Mouse (Mus musculus) heart, embryonic 14.5 days (tissue): ENCODE measurements at regions not wholly inside any gene's neighbourhood (a gene's known extent, or its start where the extent isn't known, plus 50 kb on each side); places are given as distances from the start of the nearest gene placed in this dataset.

Experiments
- ATAC-seq: fragments of 200-750 bp; cut with Nextera tagmentation; 2 replicates; pipeline ENCODE4 v1.8.0; 2017; ENCODE audit warnings: low read depth, moderate TSS enrichment; ENCODE audit not compliant: insufficient number of reproducible peaks, insufficient read depth, low FRiP score
- H3K27ac ChIP-seq, 2 experiments: fragments of 200-500 bp in 1 of 2; fragments of 300-500 bp in 1 of 2; sonication (generic) in 1 of 2; replicated peaks in 1 of 2; 2 replicates each; pipeline ENCODE4 v1.5.1; 2012 to 2014; ENCODE audit warnings: low read depth in 2 of 2, low read length in 2 of 2, control low read depth in 1 of 2, mild to moderate bottlenecking in 1 of 2, mixed read lengths in 1 of 2; ENCODE audit not compliant: control insufficient read depth in 1 of 2, insufficient read depth in 1 of 2
- H3K27me3 ChIP-seq: fragments of 300-500 bp; sonication (generic); 2 replicates; pipeline ENCODE4 v1.6.1; 2014; ENCODE audit warnings: mild to moderate bottlenecking, low read length, control low read depth; ENCODE audit not compliant: control insufficient read depth, insufficient read depth
- H3K36me3 ChIP-seq: fragments of 300-500 bp; sonication (generic); 2 replicates; pipeline ENCODE4 v1.6.1; 2014; ENCODE audit warnings: mild to moderate bottlenecking, control low read depth, low read length, mixed read lengths; ENCODE audit not compliant: control insufficient read depth, insufficient read depth
- H3K4me1 ChIP-seq, 2 experiments: fragments of 200-500 bp in 1 of 2; fragments of 300-500 bp in 1 of 2; sonication (generic) in 1 of 2; 2 replicates each; pipeline ENCODE4 v1.6.1; 2012 to 2014; ENCODE audit warnings: low read length in 2 of 2, control low read depth in 1 of 2, mixed read lengths in 1 of 2; ENCODE audit not compliant: control insufficient read depth in 2 of 2, insufficient read depth in 2 of 2
- H3K4me2 ChIP-seq: fragments of 300-500 bp; sonication (generic); 2 replicates; pipeline ENCODE4 v1.6.1; 2014; ENCODE audit warnings: mild to moderate bottlenecking, low read length
- H3K4me3 ChIP-seq, 2 experiments: fragments of 200-500 bp in 1 of 2; fragments of 300-500 bp in 1 of 2; sonication (generic) in 1 of 2; 2 replicates each; pipeline ENCODE4 v1.5.1; 2012 to 2014; ENCODE audit warnings: low read length in 2 of 2, mild to moderate bottlenecking in 2 of 2, control low read depth in 1 of 2, low read depth in 1 of 2, moderate library complexity in 1 of 2; ENCODE audit not compliant: control insufficient read depth in 1 of 2, insufficient read depth in 1 of 2
- H3K9ac ChIP-seq: fragments of 300-500 bp; sonication (generic); 2 replicates; pipeline ENCODE4 v1.6.1; 2014; ENCODE audit warnings: mild to moderate bottlenecking, low read length
- H3K9me3 ChIP-seq: fragments of 300-500 bp; sonication (generic); 2 replicates; pipeline ENCODE4 v1.6.1; 2016; ENCODE audit warnings: low read length, control low read depth; ENCODE audit not compliant: control insufficient read depth
- WGBS: fragments of 180-500 bp; shearing (Covaris S2); extraction: QIAGEN DNeasy Blood & Tissue Kit; methylation state at CpG from one replicate; pipeline ENCODE4 v1.1.7; 2014; 5-methylcytosine and 5-hydroxymethylcytosine counted together

DNA sequence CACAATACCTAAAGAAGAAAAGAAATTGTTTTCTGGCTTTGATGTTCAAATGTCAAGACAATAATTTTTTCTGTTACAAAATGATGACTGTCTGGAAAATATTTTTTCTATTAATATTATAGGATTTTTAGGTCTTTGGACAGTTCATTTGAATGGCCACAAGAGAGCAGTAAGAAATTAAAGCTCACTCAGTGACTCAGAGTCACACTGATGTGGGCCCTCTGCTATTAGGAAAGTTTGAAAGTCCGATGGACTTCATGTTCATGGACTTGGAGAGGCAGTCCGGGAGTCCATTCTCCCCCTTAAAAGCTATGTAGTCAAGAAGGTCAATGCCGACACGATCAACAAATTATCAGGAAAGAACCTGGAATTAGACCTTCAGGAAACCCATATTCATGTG, 657.0 kb downstream of the Mecom start:
- WGBS, result 67% methylated on average over 4 of the region's 4 CpGs
- ATAC-seq, result no peak
- no peak overlapping the region for H3K4me3 ChIP-seq
- no peak overlapping the region for H3K4me2 ChIP-seq
- H3K9ac ChIP-seq, result no peak overlapping the region
- no peaks in the 10 kb centered on the region for H3K4me1 ChIP-seq
- no peaks in the 10 kb centered on the region for H3K36me3 ChIP-seq
- H3K27ac ChIP-seq, result no peak overlapping the region
- no peaks in the 10 kb centered on the region for H3K27me3 ChIP-seq
- no peaks in the 10 kb centered on the region for H3K9me3 ChIP-seq

DNA sequence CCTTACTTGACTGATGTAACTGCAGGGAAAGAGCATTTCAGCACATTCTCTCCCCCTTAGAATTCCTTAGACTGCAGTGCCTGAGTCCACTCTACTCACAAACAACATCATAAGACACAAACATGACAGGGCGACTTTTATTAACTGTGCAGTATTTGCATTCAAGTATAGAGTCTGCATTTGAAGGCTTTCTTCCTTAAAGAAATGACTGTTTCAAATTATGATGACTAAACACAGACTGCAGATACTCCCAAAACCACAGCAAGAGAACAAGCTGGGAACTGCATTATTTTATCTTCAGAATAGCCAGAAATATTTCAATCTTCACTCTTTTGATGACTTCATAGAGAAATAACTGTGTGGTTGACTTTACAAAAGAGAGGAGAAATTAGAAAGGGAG, 657.5 kb downstream of the Mecom start:
- H3K27me3 ChIP-seq, result no peaks in the 10 kb centered on the region
- no peak overlapping the region for H3K27ac ChIP-seq
- no peaks in the 10 kb centered on the region for H3K9me3 ChIP-seq
- 47% methylated on average over 1 of the region's 1 CpGs for WGBS
- no peak overlapping the region for H3K4me2 ChIP-seq
- ATAC-seq, result no peak
- H3K36me3 ChIP-seq, result no peaks in the 10 kb centered on the region
- H3K4me3 ChIP-seq, result no peak overlapping the region
- H3K9ac ChIP-seq, result no peak overlapping the region
- no peaks in the 10 kb centered on the region for H3K4me1 ChIP-seq

DNA sequence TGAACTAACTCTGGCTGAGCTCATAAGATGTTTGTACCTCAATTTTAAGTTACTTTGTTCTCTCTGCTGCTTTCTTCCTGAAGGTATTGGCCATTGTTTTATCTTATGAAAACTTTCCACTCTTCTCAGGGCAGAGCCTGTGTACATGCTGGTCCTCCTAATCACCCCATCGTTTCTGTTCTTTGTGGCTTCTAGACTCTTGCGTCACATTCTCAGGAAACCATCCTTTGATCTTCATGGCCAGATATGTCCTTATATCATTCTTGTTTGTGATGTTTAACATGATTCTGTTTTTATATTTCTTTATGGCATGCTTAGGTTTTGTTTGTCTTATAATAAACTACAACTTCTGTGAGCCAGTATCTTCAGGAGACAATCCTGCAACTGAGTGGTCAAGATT, 658.2 kb downstream of the Mecom start:
- 65% methylated on average over 2 of the region's 2 CpGs for WGBS
- H3K9me3 ChIP-seq, result no peaks in the 10 kb centered on the region
- H3K9ac ChIP-seq, result no peak overlapping the region
- no peak overlapping the region for H3K4me3 ChIP-seq
- H3K4me1 ChIP-seq, result no peaks in the 10 kb centered on the region
- H3K27ac ChIP-seq, result no peak overlapping the region
- no peak for ATAC-seq
- H3K4me2 ChIP-seq, result no peak overlapping the region
- H3K36me3 ChIP-seq, result no peaks in the 10 kb centered on the region
- no peaks in the 10 kb centered on the region for H3K27me3 ChIP-seq

DNA sequence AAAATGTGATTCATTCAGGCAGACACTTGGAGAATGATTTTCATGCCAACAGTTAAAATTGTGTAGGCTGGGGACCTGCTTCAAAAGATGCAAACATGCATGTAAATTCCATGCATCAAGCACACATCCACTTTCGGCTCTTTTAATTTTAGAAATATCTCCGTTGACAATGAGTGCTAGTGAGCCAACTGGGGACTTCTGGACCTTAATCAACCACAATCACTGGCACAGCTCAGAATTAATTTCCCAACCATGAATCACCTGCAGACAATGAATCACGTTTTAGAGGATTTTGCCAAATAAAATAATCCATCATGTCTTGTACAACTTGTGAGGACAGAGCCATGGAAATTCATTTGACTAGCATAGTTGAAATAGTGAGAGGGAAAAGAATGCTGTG, 667.8 kb downstream of the Mecom start:
- H3K4me1 ChIP-seq, result no peaks in the 10 kb centered on the region
- H3K9me3 ChIP-seq, result no peaks in the 10 kb centered on the region
- ATAC-seq, result no peak
- no peak overlapping the region for H3K4me3 ChIP-seq
- H3K27ac ChIP-seq, result no peak overlapping the region
- 60% methylated on average over 3 of the region's 3 CpGs for WGBS
- no peak overlapping the region for H3K9ac ChIP-seq
- no peaks in the 10 kb centered on the region for H3K36me3 ChIP-seq
- H3K27me3 ChIP-seq, result no peaks in the 10 kb centered on the region
- H3K4me2 ChIP-seq, result no peak overlapping the region

DNA sequence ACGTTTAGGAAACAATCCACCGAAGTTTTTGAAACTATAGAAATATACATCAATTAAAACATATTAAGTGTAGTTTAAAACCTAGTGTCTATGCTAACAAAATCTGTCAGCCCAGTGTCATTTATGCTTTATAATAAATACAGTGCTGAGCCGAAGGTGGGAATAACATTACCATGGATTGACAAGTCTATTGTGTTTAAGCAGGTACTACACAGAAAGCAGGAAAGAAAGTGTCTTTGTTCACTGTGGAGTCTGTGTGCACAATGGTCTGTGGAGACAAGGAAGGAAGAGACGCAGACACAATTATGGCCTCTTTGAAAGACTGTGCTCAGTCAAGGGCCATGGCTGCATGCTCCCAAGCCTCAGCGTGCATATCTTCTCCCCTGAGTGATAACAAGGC, 672.0 kb downstream of the Mecom start:
- no peaks in the 10 kb centered on the region for H3K27me3 ChIP-seq
- H3K4me1 ChIP-seq, result no peaks in the 10 kb centered on the region
- 58% methylated on average over 5 of the region's 5 CpGs for WGBS
- ATAC-seq, result no peak
- H3K4me3 ChIP-seq, result no peak overlapping the region
- H3K36me3 ChIP-seq, result no peaks in the 10 kb centered on the region
- H3K4me2 ChIP-seq, result no peak overlapping the region
- no peaks in the 10 kb centered on the region for H3K9me3 ChIP-seq
- no peak overlapping the region for H3K27ac ChIP-seq
- H3K9ac ChIP-seq, result no peak overlapping the region

DNA sequence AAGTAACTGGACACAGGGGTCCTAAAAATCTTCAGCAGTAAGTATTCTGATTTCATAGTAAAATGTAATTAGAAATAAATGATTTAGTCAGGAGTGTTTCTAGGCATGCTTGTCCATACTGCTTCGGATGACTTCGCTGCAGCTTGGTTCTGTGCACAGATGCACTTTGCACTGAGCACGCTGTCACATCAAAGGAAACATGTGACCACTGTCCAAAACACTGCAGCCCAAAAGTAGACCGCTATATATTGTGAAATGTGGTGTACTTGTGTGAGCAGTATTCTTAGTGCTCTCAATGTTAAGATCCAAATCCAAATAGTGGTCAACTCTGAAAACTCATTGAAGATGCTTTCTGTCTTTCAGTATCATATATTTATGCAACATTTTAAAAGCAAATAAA, 685.4 kb downstream of the Mecom start:
- H3K4me3 ChIP-seq, result no peak overlapping the region
- no peaks in the 10 kb centered on the region for H3K36me3 ChIP-seq
- H3K4me2 ChIP-seq, result no peak overlapping the region
- no peaks in the 10 kb centered on the region for H3K9me3 ChIP-seq
- 79% methylated on average over 4 of the region's 4 CpGs for WGBS
- no peaks in the 10 kb centered on the region for H3K4me1 ChIP-seq
- no peak overlapping the region for H3K27ac ChIP-seq
- no peak for ATAC-seq
- H3K9ac ChIP-seq, result no peak overlapping the region
- H3K27me3 ChIP-seq, result no peaks in the 10 kb centered on the region

DNA sequence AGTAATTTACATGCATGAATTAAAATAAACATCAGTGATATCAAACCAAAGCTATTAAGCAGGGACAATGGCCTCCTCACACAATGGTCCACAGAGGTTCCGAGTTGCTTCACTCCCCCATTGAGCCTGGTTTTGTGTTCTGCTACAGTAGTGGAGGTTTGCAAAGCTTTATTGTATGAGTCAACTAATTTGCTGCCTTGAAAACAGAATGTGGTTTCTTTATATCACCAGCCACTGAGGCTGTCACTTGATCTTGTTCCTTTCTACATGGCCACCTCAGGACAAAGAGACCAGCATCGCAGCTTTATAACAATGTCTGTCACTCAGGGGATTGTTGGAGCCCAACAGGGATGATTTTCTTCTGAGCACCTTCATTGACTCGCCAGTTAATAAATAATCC, 695.3 kb downstream of the Mecom start:
- Histone ChIP-seq H3K27ac (no peak overlapping the region), H3K27me3 (no peaks in the 10 kb centered on the region), H3K4me1 (no peaks in the 10 kb centered on the region), H3K36me3 (no peaks in the 10 kb centered on the region), H3K4me2 (no peak overlapping the region), H3K4me3 (no peak overlapping the region), H3K9ac (no peak overlapping the region), H3K9me3 (no peaks in the 10 kb centered on the region)
- ATAC-seq, result no peak
- 69% methylated on average over 3 of the region's 3 CpGs for WGBS

DNA sequence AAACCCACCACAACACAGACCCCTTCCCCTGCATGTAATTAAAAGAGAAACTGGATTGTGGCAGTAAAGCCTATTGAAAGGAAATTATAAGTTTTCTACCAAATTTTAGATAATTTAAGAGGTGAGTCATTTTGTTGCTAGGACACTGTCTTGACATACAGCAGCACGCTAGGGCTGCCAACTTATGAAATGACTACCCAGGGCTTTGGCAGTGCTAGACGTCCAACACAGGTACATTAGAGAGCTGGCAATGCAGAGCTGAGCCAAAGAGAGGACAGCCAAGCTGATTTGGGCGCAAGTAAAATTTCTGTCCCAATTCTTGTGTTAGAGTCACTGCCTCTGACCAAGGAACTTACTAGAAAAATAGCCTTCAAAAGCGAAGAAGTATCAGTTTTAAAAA, 712.4 kb downstream of the Mecom start:
- no peaks in the 10 kb centered on the region for H3K36me3 ChIP-seq
- H3K27me3 ChIP-seq, result no peaks in the 10 kb centered on the region
- no peak for ATAC-seq
- H3K9me3 ChIP-seq, result no peaks in the 10 kb centered on the region
- H3K9ac ChIP-seq, result no peak overlapping the region
- no peak overlapping the region for H3K4me2 ChIP-seq
- H3K4me1 ChIP-seq, result no peaks in the 10 kb centered on the region
- 63% methylated on average over 4 of the region's 4 CpGs for WGBS
- no peak overlapping the region for H3K4me3 ChIP-seq
- no peak overlapping the region for H3K27ac ChIP-seq
